Mouse (Mus musculus) gastrocnemius, postnatal 4 days (tissue): ENCODE data around the gene Epn2. TPM values are rescaled to one million over a fixed set of nuclear protein-coding genes. Genes with fewer than 3 reads are reported as not detected.
A peak's percentile ranks its signal among the peaks of the same experiment; 100 is the strongest.
"Not testable (repeated sequence)": the region's sequence is repeated elsewhere in the genome, so short reads cannot be mapped to it uniquely, and the experiment has no call there.

Experiments
- DNase-seq, 2 experiments: peaks; one replicate each; pipeline ENCODE4 v3.0.0; 2021 to 2022; ENCODE audit warnings: low spot score in 2 of 2, mixed read lengths in 2 of 2
- total RNA-seq, 2 experiments: library from RNA; stranded (reverse); gene quantifications; 2 replicates each; pipeline ENCODE4 v1.2.3; 2021

Gene Epn2
- total RNA-seq, 2 experiments from 2014 or later, result 26.9 to 30.4 TPM

- DNase-seq, result no peak
Measured at GRCm38 (mm10) chr11:61593069-61593468, 13.6 kb upstream of the Epn2 start.

GRCm38 (mm10) chr11:61592061-61592460 lies 12.6 kb upstream of the Epn2 start:
- no peak for DNase-seq

GRCm38 (mm10) chr11:61590516-61591213 lies 11.2 kb upstream of the Epn2 start:
- peak in 1 of 2 experiments; percentile 31 for DNase-seq

GRCm38 (mm10) chr11:61585421-61585820 lies 5.9 kb upstream of the Epn2 start:
- DNase-seq, result no peak

- DNase-seq, result no peak
Measured at GRCm38 (mm10) chr11:61584830-61585229, 5.3 kb upstream of the Epn2 start.

- DNase-seq, result no peak
Measured at GRCm38 (mm10) chr11:61584096-61584495, 4.6 kb upstream of the Epn2 start.

GRCm38 (mm10) chr11:61582808-61583207 lies 3.3 kb upstream of the Epn2 start:
- not testable (repeated sequence) for DNase-seq

- DNase-seq, result no peak
Measured at GRCm38 (mm10) chr11:61579878-61580381, 443 bp upstream of the Epn2 start.

- DNase-seq, result peak in 1 of 2 experiments; percentile 34
Measured at GRCm38 (mm10) chr11:61578541-61578982, 925 bp downstream of the Epn2 start.

GRCm38 (mm10) chr11:61577991-61578390 lies 1.5 kb downstream of the Epn2 start:
- DNase-seq, result no peak

- DNase-seq, result no peak
Measured at GRCm38 (mm10) chr11:61577349-61577748, 2.1 kb downstream of the Epn2 start.

GRCm38 (mm10) chr11:61573266-61573665 lies 6.2 kb downstream of the Epn2 start:
- DNase-seq, result no peak

GRCm38 (mm10) chr11:61571225-61571624 lies 8.3 kb downstream of the Epn2 start:
- no peak for DNase-seq

- DNase-seq, result no peak
Measured at GRCm38 (mm10) chr11:61569671-61570070, 9.8 kb downstream of the Epn2 start.

- no peak for DNase-seq
Measured at GRCm38 (mm10) chr11:61564566-61564965, 14.9 kb downstream of the Epn2 start.

- DNase-seq, result no peak
Measured at GRCm38 (mm10) chr11:61563939-61564338, 15.5 kb downstream of the Epn2 start.

- DNase-seq, result no peak
Measured at GRCm38 (mm10) chr11:61562421-61562820, 17.1 kb downstream of the Epn2 start.

GRCm38 (mm10) chr11:61559572-61559971 lies 19.9 kb downstream of the Epn2 start:
- DNase-seq, result no peak

- no peak for DNase-seq
Measured at GRCm38 (mm10) chr11:61553015-61553754, 26.3 kb downstream of the Epn2 start.

- DNase-seq, result no peak
Measured at GRCm38 (mm10) chr11:61550631-61551030, 28.9 kb downstream of the Epn2 start.

- no peak for DNase-seq
Measured at GRCm38 (mm10) chr11:61547710-61548109, 31.8 kb downstream of the Epn2 start.

- no peak for DNase-seq
Measured at GRCm38 (mm10) chr11:61546452-61546851, 33.0 kb downstream of the Epn2 start.
